Mouse (Mus musculus) heart, postnatal 25 days (tissue): ENCODE results near the gene Asic2. TPM values are rescaled to one million over a fixed set of nuclear protein-coding genes. Genes with fewer than 3 reads are reported as not detected.
"Not testable (repeated sequence)": the region's sequence is repeated elsewhere in the genome, so short reads cannot be mapped to it uniquely, and the experiment has no call there.

Experiments used
- DNase-seq: peaks from one replicate; pipeline ENCODE4 v3.0.0; 2022; ENCODE audit warnings: low spot score
- intact Hi-C: fragments of 180-260 bp; cut with DNase I; formaldehyde crosslinking; loops from one replicate; pipeline ENCODE4 v1.15.1; 2025
- total RNA-seq, 2 experiments: library from RNA; stranded (reverse); gene quantifications; 2 replicates each; pipeline ENCODE4 v1.2.3; 2021

Gene Asic2
- total RNA-seq, 2 experiments from 2014 or later = not detected

GRCm38 (mm10) chr11:81405951-81406350, 562.3 kb downstream of the Asic2 start:
- intact Hi-C loops = no loop called here
- DNase-seq = no peak

- DNase-seq = no peak
These were observed 566.0 kb downstream of the Asic2 start for GRCm38 (mm10) chr11:81402263-81402662.

GRCm38 (mm10) chr11:81392855-81393254, 575.4 kb downstream of the Asic2 start:
- intact Hi-C loops = no loop called here
- DNase-seq = no peak

More at GRCm38 (mm10) chr11:81402263-81402662, 566.0 kb downstream of the Asic2 start:
- intact Hi-C loops = no loop called here

- no peak for DNase-seq
These were observed 582.1 kb downstream of the Asic2 start for GRCm38 (mm10) chr11:81386185-81386584.

GRCm38 (mm10) chr11:81385547-81385946, 582.7 kb downstream of the Asic2 start:
- intact Hi-C loops = no loop called here
- no peak for DNase-seq

More at GRCm38 (mm10) chr11:81386185-81386584, 582.1 kb downstream of the Asic2 start:
- intact Hi-C loops = no loop called here

- DNase-seq = no peak
These were observed 593.4 kb downstream of the Asic2 start for GRCm38 (mm10) chr11:81374841-81375240.

GRCm38 (mm10) chr11:81374003-81374710, 594.1 kb downstream of the Asic2 start:
- intact Hi-C loops = loop anchor here (5.0 kb wide), 1 partner anchor 238 kb away; no protein-coding TSS in a partner anchor
- DNase-seq = no peak

More at GRCm38 (mm10) chr11:81374841-81375240, 593.4 kb downstream of the Asic2 start:
- intact Hi-C loops = loop anchor here (5.0 kb wide), 1 partner anchor 237 kb away; no protein-coding TSS in a partner anchor

- intact Hi-C loops = loop anchor here (5.0 kb wide), 1 partner anchor 241 kb away; no protein-coding TSS in a partner anchor
- no peak for DNase-seq
These were observed 596.7 kb downstream of the Asic2 start for GRCm38 (mm10) chr11:81371545-81371944.

GRCm38 (mm10) chr11:81370426-81370810, 597.8 kb downstream of the Asic2 start:
- intact Hi-C loops = loop anchor here (5.0 kb wide), 1 partner anchor 242 kb away; no protein-coding TSS in a partner anchor
- no peak for DNase-seq

- intact Hi-C loops = loop anchor here (5.0 kb wide), 1 partner anchor 243 kb away; no protein-coding TSS in a partner anchor
- no peak for DNase-seq
These were observed 598.5 kb downstream of the Asic2 start for GRCm38 (mm10) chr11:81369497-81370425.

- no peak for DNase-seq
- intact Hi-C loops = no loop called here
These were observed 603.8 kb downstream of the Asic2 start for GRCm38 (mm10) chr11:81364442-81364841.

- no peak for DNase-seq
- intact Hi-C loops = no loop called here
These were observed 605.8 kb downstream of the Asic2 start for GRCm38 (mm10) chr11:81362461-81362860.

GRCm38 (mm10) chr11:81361040-81361439, 607.2 kb downstream of the Asic2 start:
- DNase-seq = no peak
- intact Hi-C loops = no loop called here

GRCm38 (mm10) chr11:81350498-81350897, 617.8 kb downstream of the Asic2 start:
- intact Hi-C loops, DNase-seq: not testable (repeated sequence)

- no peak for DNase-seq
- intact Hi-C loops = no loop called here
These were observed 636.3 kb downstream of the Asic2 start for GRCm38 (mm10) chr11:81331977-81332376.

GRCm38 (mm10) chr11:81330982-81331381, 637.3 kb downstream of the Asic2 start:
- intact Hi-C loops = no loop called here
- DNase-seq = no peak

GRCm38 (mm10) chr11:81328088-81328487, 640.2 kb downstream of the Asic2 start:
- no peak for DNase-seq

GRCm38 (mm10) chr11:81323146-81323545, 645.1 kb downstream of the Asic2 start:
- intact Hi-C loops = no loop called here
- DNase-seq = no peak

More at GRCm38 (mm10) chr11:81328088-81328487, 640.2 kb downstream of the Asic2 start:
- intact Hi-C loops = no loop called here

- DNase-seq = no peak
- intact Hi-C loops = no loop called here
These were observed 645.8 kb downstream of the Asic2 start for GRCm38 (mm10) chr11:81322466-81322865.

GRCm38 (mm10) chr11:81290041-81290440, 678.2 kb downstream of the Asic2 start:
- intact Hi-C loops = no loop called here
- DNase-seq = no peak
